Mouse (Mus musculus) MEL (cell line): ENCODE results near the gene Alg10b. TPM values are rescaled to one million over a fixed set of nuclear protein-coding genes. Genes with fewer than 3 reads are reported as not detected.
"Not testable (repeated sequence)": the region's sequence is repeated elsewhere in the genome, so short reads cannot be mapped to it uniquely, and the experiment has no call there.

Experiments
- DNase-seq: peaks from one replicate; pipeline ENCODE4 v3.0.0; 2011; ENCODE audit warnings: low read depth, low spot score
- H3K27ac ChIP-seq: 2 replicates; pipeline ENCODE4 v1.5.1; 2012; ENCODE audit warnings: low read depth, mild to moderate bottlenecking, control low read depth, low read length, moderate library complexity; ENCODE audit not compliant: control insufficient read depth
- H3K27me3 ChIP-seq, 2 experiments: fragments of 150-350 bp in 1 of 2; sonication (generic) in 1 of 2; 2 replicates each; pipeline ENCODE4 v1.6.1; 2012; ENCODE audit warnings: low read length in 2 of 2, mild to moderate bottlenecking in 2 of 2, improper control_type of control experiment in 1 of 2, moderate library complexity in 1 of 2; ENCODE audit not compliant: insufficient read depth in 2 of 2, control insufficient read depth in 1 of 2
- H3K36me3 ChIP-seq, 2 experiments: 2 replicates each; pipeline ENCODE4 v1.6.1; 2012 to 2014; ENCODE audit warnings: low read length in 2 of 2, improper control_type of control experiment in 1 of 2, inconsistent platforms in 1 of 2, mild to moderate bottlenecking in 1 of 2; ENCODE audit not compliant: insufficient read depth in 2 of 2, control insufficient read depth in 1 of 2
- H3K4me1 ChIP-seq, 2 experiments: fragments of 150-350 bp in 1 of 2; sonication (generic) in 1 of 2; 2 replicates each; pipeline ENCODE4 v1.6.1; 2012; ENCODE audit warnings: low read length in 2 of 2, improper control_type of control experiment in 1 of 2, mild to moderate bottlenecking in 1 of 2; ENCODE audit not compliant: insufficient read depth in 2 of 2, control insufficient read depth in 1 of 2
- H3K4me3 ChIP-seq, 2 experiments: fragments of 150-350 bp in 1 of 2; sonication (generic) in 1 of 2; 2 replicates each; pipeline ENCODE4 v1.5.1; 2012; ENCODE audit warnings: low read depth in 2 of 2, low read length in 2 of 2, mild to moderate bottlenecking in 2 of 2, moderate library complexity in 2 of 2, control low read depth in 1 of 2, improper control_type of control experiment in 1 of 2; ENCODE audit not compliant: control insufficient read depth in 1 of 2, insufficient read depth in 1 of 2
- H3K79me2 ChIP-seq: 2 replicates; pipeline ENCODE4 v1.6.1; 2012; ENCODE audit warnings: mild to moderate bottlenecking, low read length, moderate library complexity; ENCODE audit not compliant: control insufficient read depth, poor library complexity, insufficient read depth
- H3K9ac ChIP-seq: 2 replicates; pipeline ENCODE4 v1.6.1; 2012; ENCODE audit warnings: low read depth, mild to moderate bottlenecking, control low read depth, low read length, moderate library complexity; ENCODE audit not compliant: control insufficient read depth, poor library complexity, severe bottlenecking
- H3K9me3 ChIP-seq: fragments of 150-350 bp; sonication (generic); replicated peaks from 2 replicates; pipeline ENCODE4 v1.6.1; 2012; ENCODE audit warnings: mild to moderate bottlenecking, low read length, improper control_type of control experiment, moderate library complexity; ENCODE audit not compliant: insufficient read depth
- CHD2 ChIP-seq: IDR thresholded peaks from 2 replicates; pipeline ENCODE4 v1.6.1; 2011; ENCODE audit warnings: low read length, improper control_type of control experiment
- CTCF ChIP-seq, 3 experiments: IDR thresholded peaks in 2 of 3; conservative IDR thresholded peaks in 1 of 3; 2 replicates each; pipeline ENCODE4 v1.5.1; 2011 to 2012; ENCODE audit warnings: low read length in 3 of 3, low read depth in 2 of 3, mild to moderate bottlenecking in 2 of 3, improper control_type of control experiment in 1 of 3, inconsistent platforms in 1 of 3, mixed read lengths in 1 of 3, moderate library complexity in 1 of 3; ENCODE audit not compliant: control insufficient read depth in 1 of 3, insufficient read depth in 1 of 3, poor library complexity in 1 of 3, severe bottlenecking in 1 of 3
- EP300 ChIP-seq, 2 experiments: IDR thresholded peaks; 2 replicates each; pipeline ENCODE4 v1.6.1; 2011; ENCODE audit warnings: improper control_type of control experiment in 2 of 2, low read length in 2 of 2, low read depth in 1 of 2, mild to moderate bottlenecking in 1 of 2
- GABPA ChIP-seq: IDR thresholded peaks from 2 replicates; pipeline ENCODE4 v1.6.1; 2012; ENCODE audit warnings: low read depth, mild to moderate bottlenecking, inconsistent platforms, low read length, improper control_type of control experiment, moderate library complexity
- JUND ChIP-seq: IDR thresholded peaks from 2 replicates; pipeline ENCODE4 v1.6.1; 2011; ENCODE audit warnings: low read depth, mild to moderate bottlenecking, improper control_type of control experiment, low read length
- KAT2A ChIP-seq: conservative IDR thresholded peaks from 2 replicates; pipeline ENCODE4 v1.6.1; 2012; ENCODE audit warnings: low read depth, low read length, improper control_type of control experiment, inconsistent platforms
- MAX ChIP-seq: IDR thresholded peaks from 2 replicates; pipeline ENCODE4 v1.6.1; 2011; ENCODE audit warnings: low read length, improper control_type of control experiment
- MXI1 ChIP-seq: IDR thresholded peaks from 2 replicates; pipeline ENCODE4 v1.6.1; 2011; ENCODE audit warnings: mild to moderate bottlenecking, low read depth, low read length, improper control_type of control experiment
- NELFE ChIP-seq: IDR thresholded peaks from 2 replicates; pipeline ENCODE4 v1.6.1; 2011; ENCODE audit warnings: low read depth, low read length, improper control_type of control experiment
- POLR2AphosphoS5 ChIP-seq: IDR thresholded peaks from 2 replicates; pipeline ENCODE4 v1.6.1; 2012; ENCODE audit warnings: low read depth, borderline replicate concordance, mild to moderate bottlenecking, inconsistent platforms, low read length, moderate library complexity, mixed read lengths
- RAD21 ChIP-seq: IDR thresholded peaks from 2 replicates; pipeline ENCODE4 v1.6.1; 2011; ENCODE audit warnings: mild to moderate bottlenecking, low read depth, low read length, improper control_type of control experiment
- RCOR1 ChIP-seq: IDR thresholded peaks from 2 replicates; pipeline ENCODE4 v1.6.1; 2012; ENCODE audit warnings: low read depth, mild to moderate bottlenecking, inconsistent platforms, low read length, improper control_type of control experiment
- SMC3 ChIP-seq: IDR thresholded peaks from 2 replicates; pipeline ENCODE4 v1.6.1; 2011; ENCODE audit warnings: low read depth, low read length, improper control_type of control experiment
- TAL1 ChIP-seq: IDR thresholded peaks from 2 replicates; pipeline ENCODE4 v1.6.1; 2012; ENCODE audit warnings: mild to moderate bottlenecking, inconsistent platforms, low read length, moderate library complexity, mixed read lengths
- TBP ChIP-seq: IDR thresholded peaks from 2 replicates; pipeline ENCODE4 v1.8.0; 2011; ENCODE audit warnings: low read depth, low read length, improper control_type of control experiment
- USF1 ChIP-seq: IDR thresholded peaks from 2 replicates; pipeline ENCODE4 v1.6.1; 2014; ENCODE audit warnings: low read depth, mild to moderate bottlenecking, inconsistent platforms, low read length, improper control_type of control experiment, moderate library complexity
- ZKSCAN1 ChIP-seq: IDR thresholded peaks from 2 replicates; pipeline ENCODE4 v1.6.1; 2012; ENCODE audit warnings: low read depth, mild to moderate bottlenecking, inconsistent platforms, low read length, improper control_type of control experiment, moderate library complexity
- polyA plus RNA-seq, 2 experiments: library from polyadenylated mRNA; stranded (reverse) in 1 of 2; unstranded in 1 of 2; fragments of >175 nt in 1 of 2; fragments of >200 nt in 1 of 2; gene quantifications; 2 replicates each; pipeline versions ENCODE4 v1.2.1 to v1.2.4; 2012; ENCODE audit warnings: low replicate concordance in 2 of 2, low read depth in 1 of 2; ENCODE audit not compliant: insufficient read length in 2 of 2, insufficient read depth in 1 of 2, missing spikeins in 1 of 2
- total RNA-seq: library from RNA; depleted of rRNA; stranded (reverse); fragments of 300-350 nt; gene quantifications from 2 replicates; pipeline ENCODE4 v1.2.3, GENCODE M21; 2012

The Alg10b gene
- total and polyA plus RNA-seq, 3 experiments = 19.6 to 52.2 (median 25.6) TPM

DNA sequence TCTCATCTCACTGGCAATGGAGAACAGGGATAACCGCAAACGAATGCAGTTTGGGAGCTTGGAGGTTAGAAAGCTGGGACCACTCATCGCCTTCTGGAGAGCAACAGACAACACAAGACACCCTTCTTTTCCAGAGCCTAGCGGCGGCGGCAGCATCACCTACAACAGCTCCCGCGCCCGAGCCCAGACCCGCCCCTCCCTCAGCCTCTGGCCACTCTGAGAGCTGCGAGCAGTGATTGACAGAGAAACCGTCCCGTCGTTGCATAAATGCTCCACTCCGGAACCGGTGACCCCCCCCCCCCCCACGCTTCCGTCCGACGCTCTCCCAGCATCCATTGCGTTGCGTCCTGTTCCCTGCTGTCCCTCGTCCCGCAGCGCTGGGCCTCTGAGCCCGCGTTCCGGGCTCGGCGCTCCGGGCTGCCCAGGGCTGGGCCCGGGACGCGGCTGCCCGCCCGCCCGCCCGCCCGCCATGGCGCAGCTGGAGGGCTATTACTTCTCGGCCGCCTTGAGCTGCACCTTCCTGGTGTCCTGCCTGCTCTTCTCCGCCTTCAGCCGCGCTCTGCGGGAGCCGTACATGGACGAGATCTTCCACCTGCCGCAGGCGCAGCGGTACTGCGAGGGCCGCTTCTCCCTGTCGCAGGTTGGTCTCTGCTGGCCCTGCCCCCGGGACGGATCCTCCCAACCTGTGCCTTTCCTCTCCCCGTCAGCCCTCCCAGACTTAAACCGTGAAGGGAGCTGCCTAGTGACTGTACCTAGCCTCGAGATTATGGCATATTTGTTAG is at the start of gene Alg10b (continued):
- no peak for TF ChIP-seq EP300 (IDR thresholded peaks at IDR 0.05; ENCODE audit: low read depth in 1 of 2, low read length in 2 of 2)

DNA sequence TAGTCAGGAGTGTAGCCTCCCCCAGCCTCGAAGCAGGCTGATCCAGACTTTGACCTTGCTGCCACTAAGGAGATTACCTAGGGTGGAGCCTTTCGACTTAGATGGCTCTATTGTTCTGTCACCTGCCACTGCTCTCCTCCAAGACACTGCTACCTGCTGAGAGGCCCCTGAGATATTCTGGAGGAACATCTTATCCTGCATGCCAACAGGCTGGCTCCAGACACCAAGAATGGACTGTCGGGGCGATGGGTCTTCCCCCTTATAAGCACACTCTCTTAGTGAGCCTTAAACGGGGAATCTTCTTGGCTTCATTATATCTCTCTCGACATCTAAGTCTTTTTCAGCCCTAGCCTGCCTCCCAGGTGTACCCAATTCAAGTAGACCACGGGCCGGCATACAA is 41.0 kb upstream of the Alg10b start:
- H3K9me3 ChIP-seq, H3K27me3 ChIP-seq, DNase-seq, H3K27ac ChIP-seq, H3K36me3 ChIP-seq, H3K9ac ChIP-seq, H3K79me2 ChIP-seq, H3K4me3 ChIP-seq, H3K4me1 ChIP-seq: not testable (repeated sequence)

DNA sequence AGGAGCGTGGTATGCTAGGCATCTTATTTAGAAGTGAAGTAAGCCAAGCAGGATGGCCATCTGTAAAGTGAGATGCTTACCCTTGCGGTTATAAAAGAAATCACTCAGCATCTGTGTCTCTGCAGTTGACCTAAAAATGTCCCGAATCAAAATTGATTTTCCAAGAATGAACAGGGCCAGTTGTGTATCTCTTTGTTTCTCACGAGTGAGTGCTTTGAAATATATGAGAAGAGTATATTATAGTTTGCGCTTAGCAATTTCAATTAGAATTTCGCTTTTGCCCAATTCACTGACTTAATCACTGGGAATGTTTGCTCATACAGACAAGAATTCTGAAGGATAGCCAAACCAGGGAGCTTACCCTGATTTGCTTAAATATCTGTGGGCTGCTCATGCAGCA is 40.6 kb upstream of the Alg10b start:
- no peaks in the 10 kb centered on the region for H3K9me3 ChIP-seq
- no peaks in the 10 kb centered on the region for H3K4me1 ChIP-seq
- no peaks in the 10 kb centered on the region for H3K27me3 ChIP-seq
- H3K4me3 ChIP-seq = no peak overlapping the region
- H3K79me2 ChIP-seq = no peaks in the 10 kb centered on the region
- no peak for TF ChIP-seq USF1
- TF ChIP-seq RAD21 = no peak
- no peak for TF ChIP-seq RCOR1
- TF ChIP-seq TAL1 = no peak
- no peak for TF ChIP-seq JUND
- no peak for TF ChIP-seq MAX
- TF ChIP-seq CHD2 = no peak
- no peak for TF ChIP-seq ZKSCAN1
- TF ChIP-seq POLR2AphosphoS5 = no peak
- TF ChIP-seq CTCF (IDR thresholded peaks at IDR 0.05 in 2 of 3, conservative IDR thresholded peaks at IDR 0.05 in 1 of 3; ENCODE audit: control insufficient read depth in 1 of 3, insufficient read depth in 1 of 3, low read depth in 2 of 3, low read length in 3 of 3, poor library complexity in 1 of 3, severe bottlenecking in 1 of 3) = no peak
- no peak for TF ChIP-seq TBP
- no peak for TF ChIP-seq GABPA
- no peak for TF ChIP-seq SMC3
- no peak for TF ChIP-seq KAT2A
- no peak for TF ChIP-seq NELFE
- TF ChIP-seq MXI1 = no peak
- TF ChIP-seq EP300 (IDR thresholded peaks at IDR 0.05; ENCODE audit: low read depth in 1 of 2, low read length in 2 of 2) = no peak
- no peak overlapping the region for H3K27ac ChIP-seq
- no peaks in the 10 kb centered on the region for H3K36me3 ChIP-seq
- H3K9ac ChIP-seq = no peak overlapping the region
- no peak for DNase-seq
